Comparison of ENCODE assay signal across 9 mouse cellular contexts in genomic region chr5:147051500-147052308, GRCm38 (mm10). TPM values are rescaled to one million over a fixed set of nuclear protein-coding genes. Genes with fewer than 3 reads are reported as not detected.
DNase-seq lines count a peak whose midpoint lies in the region; ATAC-seq and TF ChIP-seq lines count a peak whose summit lies in the region.
"Had no signal": no experiment of that assay in that cellular context is flagged by ENCODE, and none has a peak within 500 bp of the region (broad histone marks: within the 10 kb centered on the region; RNA-seq: fewer than 3 reads in every experiment).

No protein-coding gene starts in this region.

- WGBS in midbrain, embryonic 15.5 days: 48% methylated on average over 29 of the region's 29 CpGs

- H3K9me3 ChIP-seq in midbrain, embryonic 15.5 days: no peaks in the 10 kb centered on the region
- H3K9me3 ChIP-seq: heart, embryonic 10.5 days had no signal

- H3K4me3 ChIP-seq in gastrocnemius, adult 2 months: peak overlapping the region; percentile 44
- no peak overlapping the region for H3K4me3 ChIP-seq in midbrain, embryonic 15.5 days
- H3K4me3 ChIP-seq: heart, embryonic 10.5 days had no signal

- no peaks in the 10 kb centered on the region for H3K27me3 ChIP-seq in midbrain, embryonic 15.5 days (replicated peaks)

- peak overlapping the region; percentile 65 for H3K27ac ChIP-seq in gastrocnemius, adult 2 months
- no peak overlapping the region for H3K27ac ChIP-seq in midbrain, embryonic 15.5 days
- H3K27ac ChIP-seq: heart, embryonic 10.5 days had no signal

- no peaks in the 10 kb centered on the region for H3K36me3 ChIP-seq in midbrain, embryonic 15.5 days (replicated peaks)
- H3K36me3 ChIP-seq: heart, embryonic 10.5 days had no signal

- intact Hi-C loops in gastrocnemius, adult 2 months (cut with DNase I): no loop called here
- intact Hi-C loops in gastrocnemius, postnatal 36 days (cut with DNase I): no loop called here

- no peak for DNase-seq in gastrocnemius, adult 2 months
- DNase-seq in gastrocnemius, postnatal 36 days: no peak
- DNase-seq in kidney, postnatal 10 days: peak; percentile 28
- DNase-seq in kidney, postnatal 36 days: no peak
- DNase-seq in adrenal gland, postnatal 14 days: peak; percentile 44
- no peak for DNase-seq in right cerebral cortex, adult 18-20 months
- no peak for DNase-seq in urinary bladder, postnatal 25 days (ENCODE audit: low spot score)

- no peak overlapping the region for H3K9ac ChIP-seq in midbrain, embryonic 15.5 days

- H3K4me2 ChIP-seq in midbrain, embryonic 15.5 days: peak overlapping the region; percentile 13; the same call in 1 of the 2 replicates

- no peak for ATAC-seq in midbrain, embryonic 15.5 days (replicated peaks)

- H3K4me1 ChIP-seq in midbrain, embryonic 15.5 days: peaks cover 13% of the 10 kb centered on the region; the same call in 1 of the 2 replicates

- no peak for TF ChIP-seq CTCF in gastrocnemius, adult 2 months (IDR thresholded peaks at IDR 0.05)

RNA-seq across cellular contexts. Expression of gene Lnx2, which starts 24.7 kb away (rescaled TPM):
- 1 to 10 TPM; 3.3 to 3.4 TPM for total RNA-seq in gastrocnemius, adult 2 months (2021)
- 1 to 10 TPM; 2.1 to 2.4 TPM for total RNA-seq in gastrocnemius, postnatal 36 days (2021)
- 18.5 and 18.8 TPM in 2 replicates for total RNA-seq in adrenal gland, postnatal 14 days (2021)
- polyA plus RNA-seq in midbrain, embryonic 15.5 days (2015; fragmentation: Nextera tagmentation; extraction: Ambion mirVana): 3.9 and 4.0 TPM in 2 replicates

RNA-seq across cellular contexts. Expression of gene Polr1d, which starts 25.1 kb away (rescaled TPM):
- 10 to 100 TPM; 83.4 to 85.5 TPM for total RNA-seq in gastrocnemius, adult 2 months (2021)
- 10 to 100 TPM; 77.8 to 91.3 TPM for total RNA-seq in gastrocnemius, postnatal 36 days (2021)
- total RNA-seq in adrenal gland, postnatal 14 days (2021): 137 and 144 TPM in 2 replicates
- 95.6 and 96.5 TPM in 2 replicates for polyA plus RNA-seq in midbrain, embryonic 15.5 days (2015; fragmentation: Nextera tagmentation; extraction: Ambion mirVana)

Comparison
In these comparisons a context has a peak if more than half of its experiments do, and no peak if none do; other contexts are left out.
1. DNase-seq: peak in kidney, postnatal 10 days (single experiment) and adrenal gland, postnatal 14 days (single experiment); none in gastrocnemius, adult 2 months (single experiment), gastrocnemius, postnatal 36 days (0 of 2), kidney, postnatal 36 days (0 of 2), right cerebral cortex, adult 18-20 months (single experiment) and urinary bladder, postnatal 25 days (single experiment).